Mouse (Mus musculus): ENCODE measurements around the gene Cnn1.

GRCm38 (mm10) chr9:22121545-22121944 is 22.5 kb downstream of the Cnn1 start:
- TF ChIP-seq ZC3H11A (IDR thresholded peaks at IDR 0.05; ENCODE audit: borderline replicate concordance, low read depth, low read length) (no peak), HCFC1 (IDR thresholded peaks at IDR 0.05; ENCODE audit: borderline replicate concordance, insufficient read depth, low read length) (no peak), MAFK (IDR thresholded peaks at IDR 0.05; ENCODE audit: insufficient read depth, low read depth, low read length) (no peak), CHD2 (IDR thresholded peaks at IDR 0.05; ENCODE audit: low read depth, low read length) (no peak)
